Mouse (Mus musculus): ENCODE results near the gene Cdc25a. TPM values are rescaled to one million over a fixed set of nuclear protein-coding genes. Genes with fewer than 3 reads are reported as not detected.
A peak's percentile ranks its signal among the peaks of the same experiment; 100 is the strongest.

Gene Cdc25a
- 21.1 and 31.6 TPM in 2 replicates for polyA plus RNA-seq (2014; fragmentation: Nextera tagmentation; extraction: Ambion mirVana)

- WGBS: 9% methylated on average over 33 of the region's 33 CpGs
- peaks cover 27% of the 10 kb centered on the region for H3K36me3 ChIP-seq (ENCODE audit: control insufficient read depth, insufficient read depth, low read length)
- peak within 1 kb of the TSS; percentile 92 for H3K27ac ChIP-seq (ENCODE audit: low read depth, low read length)
- H3K9me3 ChIP-seq (ENCODE audit: control insufficient read depth, low read length): no peaks in the 10 kb centered on the region
- H3K4me2 ChIP-seq (replicated peaks; ENCODE audit: low read depth, low read length): peak within 1 kb of the TSS; percentile 85
- peak; percentile 93 for ATAC-seq (ENCODE audit: low FRiP score, low TSS enrichment)
- H3K27me3 ChIP-seq (ENCODE audit: control insufficient read depth, insufficient read depth, low read length): no peaks in the 10 kb centered on the region
- peak within 1 kb of the TSS; percentile 98 for H3K9ac ChIP-seq (ENCODE audit: low read depth, low read length)
- peak within 1 kb of the TSS; percentile 99 for H3K4me3 ChIP-seq (ENCODE audit: low read length)
- peaks cover 10% of the 10 kb centered on the region for H3K4me1 ChIP-seq (ENCODE audit: control insufficient read depth, insufficient read depth, low read length)
Measured at GRCm38 (mm10) chr9:109874797-109875691, at the start of gene Cdc25a. Cdc25a (plus strand) TSS chr9:109875579.

- ATAC-seq (ENCODE audit: low FRiP score, low TSS enrichment): no peak
- H3K27me3 ChIP-seq (ENCODE audit: control insufficient read depth, insufficient read depth, low read length): no peaks in the 10 kb centered on the region
Measured at GRCm38 (mm10) chr9:109825739-109826138, 49.6 kb upstream of the Cdc25a start.

GRCm38 (mm10) chr9:109826181-109826580 is 49.2 kb upstream of the Cdc25a start:
- Histone ChIP-seq H3K27ac (ENCODE audit: low read depth, low read length) (no peak overlapping the region), H3K9me3 (ENCODE audit: control insufficient read depth, low read length) (no peaks in the 10 kb centered on the region), H3K27me3 (ENCODE audit: control insufficient read depth, insufficient read depth, low read length) (no peaks in the 10 kb centered on the region), H3K4me2 (replicated peaks; ENCODE audit: low read depth, low read length) (no peak overlapping the region), H3K4me1 (ENCODE audit: control insufficient read depth, insufficient read depth, low read length) (no peaks in the 10 kb centered on the region), H3K4me3 (ENCODE audit: low read length) (no peak overlapping the region), H3K9ac (ENCODE audit: low read depth, low read length) (no peak overlapping the region), H3K36me3 (ENCODE audit: control insufficient read depth, insufficient read depth, low read length) (peaks cover 4% of the 10 kb centered on the region; the same call in 1 of the 2 replicates)
- ATAC-seq (ENCODE audit: low FRiP score, low TSS enrichment): no peak
- WGBS: 82% methylated on average over 5 of the region's 5 CpGs

More at GRCm38 (mm10) chr9:109825739-109826138, 49.6 kb upstream of the Cdc25a start:
- 54% methylated on average over 4 of the region's 4 CpGs for WGBS
- H3K27ac ChIP-seq (ENCODE audit: low read depth, low read length): no peak overlapping the region
- no peak overlapping the region for H3K9ac ChIP-seq (ENCODE audit: low read depth, low read length)
- H3K36me3 ChIP-seq (ENCODE audit: control insufficient read depth, insufficient read depth, low read length): peaks cover 4% of the 10 kb centered on the region; the same call in 1 of the 2 replicates
- no peaks in the 10 kb centered on the region for H3K9me3 ChIP-seq (ENCODE audit: control insufficient read depth, low read length)
- no peak overlapping the region for H3K4me3 ChIP-seq (ENCODE audit: low read length)
- no peaks in the 10 kb centered on the region for H3K4me1 ChIP-seq (ENCODE audit: control insufficient read depth, insufficient read depth, low read length)
- no peak overlapping the region for H3K4me2 ChIP-seq (replicated peaks; ENCODE audit: low read depth, low read length)

- Histone ChIP-seq H3K4me2 (replicated peaks; ENCODE audit: low read depth, low read length) (peak within 1 kb of the TSS; percentile 74), H3K4me1 (ENCODE audit: control insufficient read depth, insufficient read depth, low read length) (no peaks in the 10 kb centered on the region), H3K4me3 (ENCODE audit: low read length) (peak within 1 kb of the TSS; percentile 69), H3K9me3 (ENCODE audit: control insufficient read depth, low read length) (no peaks in the 10 kb centered on the region), H3K9ac (ENCODE audit: low read depth, low read length) (peak within 1 kb of the TSS; percentile 67), H3K36me3 (ENCODE audit: control insufficient read depth, insufficient read depth, low read length) (peaks cover 21% of the 10 kb centered on the region; the same call in 1 of the 2 replicates), H3K27ac (ENCODE audit: low read depth, low read length) (peak within 1 kb of the TSS; percentile 68; the same call in 1 of the 2 replicates), H3K27me3 (ENCODE audit: control insufficient read depth, insufficient read depth, low read length) (no peaks in the 10 kb centered on the region)
- under 1% methylated on average over 32 of the region's 32 CpGs for WGBS
- ATAC-seq (ENCODE audit: low FRiP score, low TSS enrichment): peak; percentile 97
Measured at GRCm38 (mm10) chr9:109832391-109833087, 42.8 kb upstream of the Cdc25a start, which contains the start of gene Nme6. Nme6 (plus strand) TSS chr9:109832749.

- Histone ChIP-seq H3K4me3 (ENCODE audit: low read length) (peak overlapping the region; percentile 69), H3K27ac (ENCODE audit: low read depth, low read length) (no peak overlapping the region), H3K9me3 (ENCODE audit: control insufficient read depth, low read length) (no peaks in the 10 kb centered on the region), H3K4me1 (ENCODE audit: control insufficient read depth, insufficient read depth, low read length) (no peaks in the 10 kb centered on the region), H3K36me3 (ENCODE audit: control insufficient read depth, insufficient read depth, low read length) (peaks cover 22% of the 10 kb centered on the region; the same call in 1 of the 2 replicates), H3K9ac (ENCODE audit: low read depth, low read length) (peak overlapping the region; percentile 67; the same call in 1 of the 2 replicates), H3K27me3 (ENCODE audit: control insufficient read depth, insufficient read depth, low read length) (no peaks in the 10 kb centered on the region), H3K4me2 (replicated peaks; ENCODE audit: low read depth, low read length) (peak overlapping the region; percentile 74)
- ATAC-seq (ENCODE audit: low FRiP score, low TSS enrichment): peak; percentile 66; the same call in 1 of the 2 replicates
- 17% methylated on average over 6 of the region's 6 CpGs for WGBS
Measured at GRCm38 (mm10) chr9:109833088-109833412, 42.3 kb upstream of the Cdc25a start.

- H3K9ac ChIP-seq (ENCODE audit: low read depth, low read length): no peak within 1 kb of the TSS
- no peak within 1 kb of the TSS for H3K4me3 ChIP-seq (ENCODE audit: low read length)
- H3K9me3 ChIP-seq (ENCODE audit: control insufficient read depth, low read length): no peaks in the 10 kb centered on the region
- ATAC-seq (ENCODE audit: low FRiP score, low TSS enrichment): 0 out of 2 replicates have a peak, but pooled peaks have one; percentile 33
- 0 out of 2 replicates have a peak, but pooled peaks cover 3% of the 10 kb centered on the region for H3K4me1 ChIP-seq (ENCODE audit: control insufficient read depth, insufficient read depth, low read length)
- no peak within 1 kb of the TSS for H3K4me2 ChIP-seq (replicated peaks; ENCODE audit: low read depth, low read length)
- H3K36me3 ChIP-seq (ENCODE audit: control insufficient read depth, insufficient read depth, low read length): peaks cover 7% of the 10 kb centered on the region; the same call in 1 of the 2 replicates
- WGBS: 66% methylated on average over 6 of the region's 6 CpGs
- no peak within 1 kb of the TSS for H3K27ac ChIP-seq (ENCODE audit: low read depth, low read length)
- no peaks in the 10 kb centered on the region for H3K27me3 ChIP-seq (ENCODE audit: control insufficient read depth, insufficient read depth, low read length)
Measured at GRCm38 (mm10) chr9:109849312-109849758, 26.0 kb upstream of the Cdc25a start, which contains the start of gene Camp. Camp (minus strand) TSS chr9:109849617.

GRCm38 (mm10) chr9:109850099-109850498 is 25.3 kb upstream of the Cdc25a start:
- H3K36me3 ChIP-seq (ENCODE audit: control insufficient read depth, insufficient read depth, low read length): peaks cover 5% of the 10 kb centered on the region; the same call in 1 of the 2 replicates
- H3K9ac ChIP-seq (ENCODE audit: low read depth, low read length): no peak overlapping the region
- no peak overlapping the region for H3K4me3 ChIP-seq (ENCODE audit: low read length)
- no peaks in the 10 kb centered on the region for H3K27me3 ChIP-seq (ENCODE audit: control insufficient read depth, insufficient read depth, low read length)
- no peak overlapping the region for H3K4me2 ChIP-seq (replicated peaks; ENCODE audit: low read depth, low read length)
- no peaks in the 10 kb centered on the region for H3K9me3 ChIP-seq (ENCODE audit: control insufficient read depth, low read length)
- WGBS: 82% methylated on average over 5 of the region's 5 CpGs
- H3K27ac ChIP-seq (ENCODE audit: low read depth, low read length): no peak overlapping the region
- ATAC-seq (ENCODE audit: low FRiP score, low TSS enrichment): no peak
- H3K4me1 ChIP-seq (ENCODE audit: control insufficient read depth, insufficient read depth, low read length): 0 out of 2 replicates have a peak, but pooled peaks cover 3% of the 10 kb centered on the region

GRCm38 (mm10) chr9:109854341-109854740 is 21.0 kb upstream of the Cdc25a start:
- Histone ChIP-seq H3K36me3 (ENCODE audit: control insufficient read depth, insufficient read depth, low read length) (no peaks in the 10 kb centered on the region), H3K4me1 (ENCODE audit: control insufficient read depth, insufficient read depth, low read length) (0 out of 2 replicates have a peak, but pooled peaks cover under 1% of the 10 kb centered on the region), H3K4me2 (replicated peaks; ENCODE audit: low read depth, low read length) (no peak overlapping the region), H3K4me3 (ENCODE audit: low read length) (no peak overlapping the region), H3K27ac (ENCODE audit: low read depth, low read length) (no peak overlapping the region), H3K27me3 (ENCODE audit: control insufficient read depth, insufficient read depth, low read length) (no peaks in the 10 kb centered on the region), H3K9ac (ENCODE audit: low read depth, low read length) (no peak overlapping the region), H3K9me3 (ENCODE audit: control insufficient read depth, low read length) (no peaks in the 10 kb centered on the region)
- no peak for ATAC-seq (ENCODE audit: low FRiP score, low TSS enrichment)
- WGBS: 93% methylated on average over 2 of the region's 2 CpGs

Data from kidney, embryonic 14.5 days (tissue).